Mouse (Mus musculus): ENCODE results near the gene Gm20708. TPM values are rescaled to one million over a fixed set of nuclear protein-coding genes. Genes with fewer than 3 reads are reported as not detected.

Gm20708 gene
- total RNA-seq, 2 experiments from 2014 or later, result 1.5 to 2.5 TPM

GRCm38 (mm10) chr11:117880977-117881358 lies 71.5 kb downstream of the Gm20708 start:
- no peak for DNase-seq
- intact Hi-C loops (cut with DNase I), result no loop called here

GRCm38 (mm10) chr11:117881787-117882186 lies 72.3 kb downstream of the Gm20708 start:
- no peak for DNase-seq
- intact Hi-C loops (cut with DNase I), result no loop called here

- DNase-seq, result no peak
- intact Hi-C loops (cut with DNase I), result no loop called here
Observed at GRCm38 (mm10) chr11:117882208-117882607, 72.7 kb downstream of the Gm20708 start.

- DNase-seq, result no peak
- intact Hi-C loops (cut with DNase I), result no loop called here
Observed at GRCm38 (mm10) chr11:117886000-117886399, 76.5 kb downstream of the Gm20708 start.

- DNase-seq, result no peak
- intact Hi-C loops (cut with DNase I), result no loop called here
Observed at GRCm38 (mm10) chr11:117888168-117888852, 78.8 kb downstream of the Gm20708 start.

- no peak for DNase-seq
- intact Hi-C loops (cut with DNase I), result no loop called here
Observed at GRCm38 (mm10) chr11:117888853-117889822, 79.7 kb downstream of the Gm20708 start.

Other genes with a start within 250 kb of the Gm20708 start
- 10 to 100 TPM; 32.2 to 33.9 TPM for gene Tnrc6c, start 155.4 kb upstream of the Gm20708 start, total RNA-seq (2021)
- gene Tmc8, start 27.6 kb upstream of the Gm20708 start, total RNA-seq (2021), result 1 to 10 TPM; 4.4 to 6.4 TPM
- 10 to 100 TPM; 29.4 to 33.7 TPM for gene Tmc6, start 27.5 kb upstream of the Gm20708 start, total RNA-seq (2021)
- gene 6030468B19Rik, start 12.0 kb upstream of the Gm20708 start, total RNA-seq (2021), result not detected
- gene Syngr2, start within 50 bp of the Gm20708 start, total RNA-seq (2021), result 100 to 1,000 TPM; 100 to 105 TPM
- gene Afmid, start 16.3 kb downstream of the Gm20708 start, total RNA-seq (2021), result 1 to 10 TPM; 7.4 to 10.0 TPM
- 10 to 100 TPM; 22.9 to 27.9 TPM for gene Tk1, start 16.4 kb downstream of the Gm20708 start, total RNA-seq (2021)
- 10 to 100 TPM; 17.4 to 18.4 TPM for gene Birc5, start 39.6 kb downstream of the Gm20708 start, total RNA-seq (2021)
- gene Tmem235, start 51.1 kb downstream of the Gm20708 start, total RNA-seq (2021), result not detected
- gene Tha1, start 63.8 kb downstream of the Gm20708 start, total RNA-seq (2021), result 1 to 10 TPM; 5.1 to 5.7 TPM
- gene Socs3, start 160.4 kb downstream of the Gm20708 start, total RNA-seq (2021), result 1 to 10 TPM; 3.7 to 5.8 TPM
- gene Pgs1, start 176.6 kb downstream of the Gm20708 start, total RNA-seq (2021), result 10 to 100 TPM; 21.2 to 23.7 TPM

Measured in heart, postnatal 10 days (tissue).